Mouse (Mus musculus) hindbrain, embryonic 11.5 days (tissue): ENCODE measurements around the gene Pnmal1. TPM values are rescaled to one million over a fixed set of nuclear protein-coding genes. Genes with fewer than 3 reads are reported as not detected.
A peak's percentile ranks its signal among the peaks of the same experiment; 100 is the strongest.

Experiments used
- ATAC-seq: fragments of 200-750 bp; cut with Nextera tagmentation; 2 replicates; pipeline ENCODE4 v1.8.0; 2017; ENCODE audit warnings: mild to moderate bottlenecking, moderate TSS enrichment, moderate library complexity; ENCODE audit not compliant: low FRiP score
- DNase-seq: peaks from one replicate; pipeline ENCODE4 v3.0.0-alpha.2; 2015; ENCODE audit warnings: low spot score
- H3K27ac ChIP-seq: fragments of 300-500 bp; sonication (generic); 2 replicates; pipeline ENCODE4 v1.5.1; 2014; ENCODE audit warnings: mild to moderate bottlenecking, low read depth, low read length
- H3K27me3 ChIP-seq: fragments of 300-500 bp; sonication (generic); 2 replicates; pipeline ENCODE4 v1.6.1; 2014; ENCODE audit warnings: mild to moderate bottlenecking, low read length, moderate library complexity, mixed read lengths; ENCODE audit not compliant: control insufficient read depth, insufficient read depth
- H3K36me3 ChIP-seq: fragments of 300-500 bp; sonication (generic); 2 replicates; pipeline ENCODE4 v1.6.1; 2014; ENCODE audit warnings: mild to moderate bottlenecking, low read length, moderate library complexity, mixed read lengths; ENCODE audit not compliant: control insufficient read depth, insufficient read depth
- H3K4me1 ChIP-seq: fragments of 300-500 bp; sonication (generic); replicated peaks from 2 replicates; pipeline ENCODE4 v1.6.1; 2014; ENCODE audit warnings: low read length, mixed read lengths; ENCODE audit not compliant: control insufficient read depth, insufficient read depth
- H3K4me2 ChIP-seq: fragments of 300-500 bp; sonication (generic); replicated peaks from 2 replicates; pipeline ENCODE4 v1.6.1; 2014; ENCODE audit warnings: mild to moderate bottlenecking, low read depth, low read length
- H3K4me3 ChIP-seq: fragments of 300-500 bp; sonication (generic); 2 replicates; pipeline ENCODE4 v1.5.1; 2014; ENCODE audit warnings: low read depth, low read length
- H3K9ac ChIP-seq: fragments of 300-500 bp; sonication (generic); 2 replicates; pipeline ENCODE4 v1.6.1; 2014; ENCODE audit warnings: low read depth, low read length
- H3K9me3 ChIP-seq: fragments of 300-500 bp; sonication (generic); 2 replicates; pipeline ENCODE4 v1.6.1; 2016; ENCODE audit warnings: low read length; ENCODE audit not compliant: control insufficient read depth
- WGBS: fragments of 180-500 bp; shearing (Covaris S2); extraction: QIAGEN DNeasy Blood & Tissue Kit; methylation state at CpG from one replicate; pipeline ENCODE4 v1.1.7; 2014; 5-methylcytosine and 5-hydroxymethylcytosine counted together
- polyA plus RNA-seq: library from polyadenylated mRNA; unstranded; fragments of >200 nt; fragmentation: Nextera tagmentation; extraction: Ambion mirVana; gene quantifications from 2 replicates; pipeline ENCODE4 v1.2.1, GENCODE M21; 2014

Gene Pnmal1
- 17.6 and 19.5 TPM in 2 replicates for polyA plus RNA-seq

DNA sequence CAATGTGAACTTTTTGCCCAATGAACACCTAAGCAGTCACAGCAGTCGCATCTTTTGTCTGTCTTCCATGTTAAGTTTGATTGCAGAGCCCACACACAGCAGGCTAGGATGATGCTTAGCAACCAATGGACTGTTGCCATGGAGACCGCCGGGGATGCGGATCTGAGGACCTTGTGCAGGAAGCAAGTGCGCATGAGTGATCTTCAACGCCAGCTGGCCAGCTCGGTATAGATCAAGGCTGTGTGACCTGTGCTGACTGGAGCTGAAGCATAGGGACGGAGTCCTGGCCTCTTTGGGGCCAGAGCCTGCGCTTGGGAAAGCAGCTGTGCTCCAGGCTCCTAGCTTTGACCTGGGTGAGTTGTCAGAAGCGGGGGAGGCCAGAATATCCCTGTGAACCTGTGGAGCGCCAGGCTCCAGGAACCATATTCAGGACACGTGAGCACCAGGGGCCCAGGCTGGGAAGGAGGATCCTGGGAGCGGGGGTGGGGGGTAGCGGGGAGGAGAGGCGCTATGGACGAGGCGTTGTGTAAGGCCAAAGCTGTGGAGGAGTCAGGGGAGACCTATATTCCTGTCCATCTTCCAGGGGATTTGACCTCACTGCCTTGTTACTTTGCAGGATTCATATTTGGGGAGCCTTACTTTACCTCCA is at the start of gene Pnmal1:
Gene Pnmal1 (plus strand): TSS at position 141 of the 649 bp plus-strand sequence.
- no peaks in the 10 kb centered on the region for H3K36me3 ChIP-seq
- 19% methylated on average over 17 of the region's 17 CpGs for WGBS
- peak within 1 kb of the TSS; percentile 1; the same call in 1 of the 2 replicates for H3K9ac ChIP-seq
- no peaks in the 10 kb centered on the region for H3K4me1 ChIP-seq
- H3K27me3 ChIP-seq: no peaks in the 10 kb centered on the region
- peak; percentile 96 for DNase-seq
- peak; percentile 96 for ATAC-seq
- H3K27ac ChIP-seq: peak within 1 kb of the TSS; percentile 95
- H3K9me3 ChIP-seq: no peaks in the 10 kb centered on the region
- H3K4me3 ChIP-seq: peak within 1 kb of the TSS; percentile 6
- peak within 1 kb of the TSS; percentile 53 for H3K4me2 ChIP-seq

GRCm38 (mm10) chr7:16909909-16910308 is 49.6 kb upstream of the Pnmal1 start:
- Histone ChIP-seq H3K4me2 (no peak overlapping the region), H3K9ac (no peak overlapping the region), H3K36me3 (no peaks in the 10 kb centered on the region), H3K27me3 (no peaks in the 10 kb centered on the region), H3K27ac (no peak overlapping the region), H3K4me3 (no peak overlapping the region), H3K9me3 (no peaks in the 10 kb centered on the region), H3K4me1 (0 out of 2 replicates have a peak, but pooled peaks cover 2% of the 10 kb centered on the region)
- WGBS: 54% methylated on average over 10 of the region's 10 CpGs
- DNase-seq (no peak), ATAC-seq (no peak)

GRCm38 (mm10) chr7:16911904-16912303 is 47.6 kb upstream of the Pnmal1 start:
- no peaks in the 10 kb centered on the region for H3K27me3 ChIP-seq
- no peak overlapping the region for H3K9ac ChIP-seq
- peaks cover 4% of the 10 kb centered on the region for H3K36me3 ChIP-seq
- no peak for DNase-seq
- H3K27ac ChIP-seq: no peak overlapping the region
- no peaks in the 10 kb centered on the region for H3K9me3 ChIP-seq
- no peak for ATAC-seq
- H3K4me3 ChIP-seq: no peak overlapping the region
- WGBS: 89% methylated on average over 3 of the region's 3 CpGs
- H3K4me2 ChIP-seq: no peak overlapping the region
- 0 out of 2 replicates have a peak, but pooled peaks cover 2% of the 10 kb centered on the region for H3K4me1 ChIP-seq

- Histone ChIP-seq H3K4me3 (no peak overlapping the region), H3K27me3 (no peaks in the 10 kb centered on the region), H3K9ac (no peak overlapping the region), H3K4me2 (no peak overlapping the region), H3K27ac (no peak overlapping the region), H3K36me3 (peaks cover 8% of the 10 kb centered on the region), H3K9me3 (no peaks in the 10 kb centered on the region), H3K4me1 (0 out of 2 replicates have a peak, but pooled peaks cover 2% of the 10 kb centered on the region)
- WGBS: 75% methylated on average over 6 of the region's 6 CpGs
- no peak for ATAC-seq
- DNase-seq: no peak
Measured at GRCm38 (mm10) chr7:16912360-16912759, 47.1 kb upstream of the Pnmal1 start.

DNA sequence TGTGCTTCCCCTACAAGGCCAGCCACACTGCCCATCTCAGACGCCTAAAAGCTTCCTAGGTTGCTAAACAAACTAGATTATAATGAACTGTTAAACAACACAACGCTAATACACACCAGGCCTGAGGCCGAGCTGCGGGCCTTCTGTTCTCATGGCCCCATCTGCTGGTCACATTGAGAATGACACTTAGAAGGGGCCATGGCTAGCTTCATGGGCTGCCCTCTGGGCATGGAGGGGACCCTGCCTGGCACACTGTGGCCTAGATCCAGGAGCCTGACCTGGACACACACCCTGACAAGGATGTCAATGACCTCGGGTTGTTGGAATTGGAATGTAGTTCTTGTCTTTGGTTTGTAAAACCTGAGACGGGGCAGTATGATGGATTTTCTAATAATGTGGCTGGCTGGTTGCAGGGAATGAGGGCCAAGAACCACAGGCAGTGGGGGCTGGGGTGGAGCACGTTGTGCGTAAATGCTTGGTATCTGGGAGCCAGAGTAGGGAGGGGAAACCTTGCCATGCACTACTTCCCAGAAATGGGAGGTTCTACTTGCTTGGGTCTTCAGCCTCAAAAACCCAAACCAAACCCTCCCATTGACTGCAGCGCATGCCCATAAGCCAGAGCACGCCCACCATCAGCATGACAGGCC is 45.5 kb upstream of the Pnmal1 start:
- Histone ChIP-seq H3K27ac (no peak overlapping the region), H3K4me2 (no peak overlapping the region), H3K4me1 (peaks cover 6% of the 10 kb centered on the region; the same call in 1 of the 2 replicates), H3K36me3 (peaks cover 11% of the 10 kb centered on the region), H3K27me3 (no peaks in the 10 kb centered on the region), H3K9me3 (no peaks in the 10 kb centered on the region), H3K4me3 (no peak overlapping the region), H3K9ac (no peak overlapping the region)
- ATAC-seq (peak; percentile 60), DNase-seq (peak; percentile 87)
- WGBS: 41% methylated on average over 10 of the region's 10 CpGs

DNA sequence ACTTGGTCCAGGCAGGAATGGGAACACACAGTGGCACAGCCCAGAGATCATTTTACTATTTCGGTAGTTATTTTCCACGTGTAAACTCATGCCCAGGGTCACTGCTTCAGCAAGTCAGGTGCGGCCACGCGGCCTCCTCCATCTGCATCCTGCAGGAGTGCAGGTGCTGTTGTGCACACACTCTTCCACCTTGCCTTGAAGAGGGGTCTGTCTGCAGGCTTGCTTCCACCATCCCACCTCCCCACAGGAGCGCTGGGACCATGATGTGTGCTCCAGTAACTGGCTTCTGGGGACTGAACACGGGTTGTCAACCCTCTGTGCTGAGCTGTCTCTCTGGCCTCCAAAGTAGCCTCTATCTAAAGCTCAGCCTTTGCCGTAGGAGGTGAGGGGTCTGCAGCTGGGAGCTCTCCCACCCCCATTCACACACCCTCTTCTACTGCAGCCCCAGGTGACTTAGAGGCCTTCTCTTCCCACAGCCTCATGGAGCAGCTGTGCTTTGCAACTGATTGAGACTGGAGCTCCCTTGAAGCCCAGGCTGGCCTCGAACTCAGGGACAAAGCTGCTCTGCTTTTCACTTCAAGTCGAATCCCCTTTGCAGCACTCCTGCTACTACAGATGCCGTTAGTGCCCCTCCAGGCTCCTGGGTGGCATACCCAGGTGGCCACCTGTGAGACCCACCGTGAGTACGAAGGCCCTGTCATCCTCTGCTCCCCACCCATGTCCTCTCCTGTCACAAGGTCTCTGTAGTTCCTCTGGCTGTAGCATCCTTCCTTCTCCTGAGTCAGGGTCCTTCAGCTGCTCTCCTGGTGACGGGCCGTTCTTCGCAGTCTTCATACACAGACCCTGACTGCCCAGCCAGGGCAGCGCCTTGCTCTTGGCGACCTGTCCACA is 44.8 kb upstream of the Pnmal1 start:
- Histone ChIP-seq H3K4me2 (no peak overlapping the region), H3K4me3 (no peak overlapping the region), H3K27ac (no peak overlapping the region), H3K9ac (no peak overlapping the region), H3K36me3 (peaks cover 11% of the 10 kb centered on the region), H3K9me3 (no peaks in the 10 kb centered on the region), H3K4me1 (peaks cover 7% of the 10 kb centered on the region), H3K27me3 (no peaks in the 10 kb centered on the region)
- no peak for DNase-seq
- ATAC-seq: no peak
- WGBS: 87% methylated on average over 18 of the region's 18 CpGs

DNA sequence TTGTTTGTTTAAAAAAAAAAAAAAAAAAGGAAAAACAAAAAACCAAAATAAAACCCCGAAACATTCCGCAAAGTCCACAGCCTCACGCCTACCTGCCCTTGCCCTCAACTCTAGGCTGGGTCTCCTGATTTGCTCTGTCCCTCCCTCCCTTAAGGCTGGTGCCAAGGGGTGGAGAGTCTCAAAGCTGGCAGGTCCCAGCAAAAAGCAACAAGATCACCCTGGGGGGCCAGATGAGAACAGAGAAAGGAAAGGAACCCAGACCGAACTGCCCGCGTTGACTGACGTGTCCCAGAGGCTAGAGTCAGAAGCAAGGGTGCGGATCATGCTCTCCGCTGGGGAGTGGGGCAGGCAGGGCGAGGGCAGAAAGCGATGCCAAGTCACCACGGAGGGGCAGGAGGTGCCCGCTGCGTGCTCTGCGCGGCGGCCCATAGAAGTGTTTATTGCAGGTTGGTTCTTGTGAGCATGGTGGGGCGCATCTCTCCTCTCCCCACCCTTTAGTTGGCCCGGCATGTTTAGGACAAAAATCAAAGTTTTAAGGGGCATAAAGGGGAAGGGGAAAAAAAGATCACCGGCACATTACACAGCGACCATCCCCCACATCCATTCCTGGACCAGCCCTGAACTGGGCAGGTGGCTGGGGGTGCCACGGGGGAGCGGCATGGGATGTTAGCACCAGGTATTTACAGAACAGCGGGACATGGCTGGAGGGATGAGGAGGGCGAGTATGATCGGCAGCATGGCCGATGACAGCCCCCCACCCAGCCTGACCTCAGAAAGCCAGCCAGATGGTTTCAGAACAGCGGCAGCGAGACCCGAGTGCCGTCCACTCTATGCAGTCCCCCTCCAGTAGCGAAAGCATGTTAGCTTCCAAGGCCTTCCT is 43.8 kb upstream of the Pnmal1 start:
- no peak overlapping the region for H3K9ac ChIP-seq
- H3K36me3 ChIP-seq: peaks cover 11% of the 10 kb centered on the region
- H3K27ac ChIP-seq: no peak overlapping the region

More for the DNA sequence above, 43.8 kb upstream of the Pnmal1 start:
- H3K4me1 ChIP-seq: peaks cover 13% of the 10 kb centered on the region
- 88% methylated on average over 32 of the region's 32 CpGs for WGBS
- DNase-seq: no peak
- ATAC-seq: no peak
- no peaks in the 10 kb centered on the region for H3K9me3 ChIP-seq
- no peak overlapping the region for H3K4me3 ChIP-seq
- H3K27me3 ChIP-seq: no peaks in the 10 kb centered on the region
- H3K4me2 ChIP-seq: no peak overlapping the region
